Mouse (Mus musculus) limb, embryonic 14.5 days (tissue): ENCODE data around the gene Itgb6. TPM values are rescaled to one million over a fixed set of nuclear protein-coding genes. Genes with fewer than 3 reads are reported as not detected.

Experiments
- ATAC-seq: fragments of 200-750 bp; cut with Nextera tagmentation; 2 replicates; pipeline ENCODE4 v1.8.0; 2017; ENCODE audit warnings: low read depth, moderate number of reproducible peaks, moderate TSS enrichment; ENCODE audit not compliant: low FRiP score
- DNase-seq: peaks from one replicate; pipeline ENCODE4 v3.0.0-alpha.2; 2015; ENCODE audit warnings: low spot score
- H3K27ac ChIP-seq: fragments of 300-500 bp; sonication (generic); replicated peaks from 2 replicates; pipeline ENCODE4 v1.5.1; 2014; ENCODE audit warnings: low read depth, mild to moderate bottlenecking, low read length, moderate library complexity, mixed read lengths
- H3K27me3 ChIP-seq: fragments of 300-500 bp; sonication (generic); 2 replicates; pipeline ENCODE4 v1.6.1; 2014; ENCODE audit warnings: low read length, mixed read lengths; ENCODE audit not compliant: control insufficient read depth, insufficient read depth
- H3K36me3 ChIP-seq: fragments of 300-500 bp; sonication (generic); 2 replicates; pipeline ENCODE4 v1.6.1; 2014; ENCODE audit warnings: mild to moderate bottlenecking, low read length, moderate library complexity, mixed read lengths; ENCODE audit not compliant: control insufficient read depth, insufficient read depth
- H3K4me1 ChIP-seq: fragments of 300-500 bp; sonication (generic); 2 replicates; pipeline ENCODE4 v1.6.1; 2014; ENCODE audit warnings: antibody characterized with exemption, low read length, mixed read lengths; ENCODE audit not compliant: control insufficient read depth, insufficient read depth
- H3K4me2 ChIP-seq: fragments of 300-500 bp; sonication (generic); replicated peaks from 2 replicates; pipeline ENCODE4 v1.6.1; 2014; ENCODE audit warnings: low read depth, mild to moderate bottlenecking, low read length, moderate library complexity; ENCODE audit not compliant: severe bottlenecking
- H3K4me3 ChIP-seq: fragments of 300-500 bp; sonication (generic); replicated peaks from 2 replicates; pipeline ENCODE4 v1.5.1; 2014; ENCODE audit warnings: low read length
- H3K9ac ChIP-seq: fragments of 300-500 bp; sonication (generic); 2 replicates; pipeline ENCODE4 v1.6.1; 2014; ENCODE audit warnings: mild to moderate bottlenecking, low read depth, low read length, moderate library complexity; ENCODE audit not compliant: severe bottlenecking
- H3K9me3 ChIP-seq: fragments of 300-500 bp; sonication (generic); 2 replicates; pipeline ENCODE4 v1.6.1; 2016; ENCODE audit warnings: low read length; ENCODE audit not compliant: control insufficient read depth
- POLR2A ChIP-seq: fragments of 200-500 bp; IDR thresholded peaks from 2 replicates; pipeline ENCODE4 v1.8.0; 2012; ENCODE audit warnings: inconsistent platforms, mild to moderate bottlenecking, moderate library complexity, borderline replicate concordance; ENCODE audit not compliant: insufficient read depth, insufficient read length; ENCODE audit errors: extremely low read depth
- WGBS: fragments of 180-500 bp; shearing (Covaris S2); extraction: QIAGEN DNeasy Blood & Tissue Kit; methylation state at CpG from one replicate; pipeline ENCODE4 v1.1.7; 2014; 5-methylcytosine and 5-hydroxymethylcytosine counted together
- polyA plus RNA-seq, 2 experiments: library from polyadenylated mRNA; depleted of rRNA in 1 of 2; stranded (reverse) in 1 of 2; unstranded in 1 of 2; fragments of >200 nt; fragmentation: Nextera tagmentation in 1 of 2; extraction: Ambion mirVana in 1 of 2; gene quantifications; 2 replicates each; pipeline versions ENCODE4 v1.2.1 to v1.2.3; 2012 to 2014

Itgb6 gene
- polyA plus RNA-seq, 2 experiments: 2.6 to 3.3 TPM

DNA sequence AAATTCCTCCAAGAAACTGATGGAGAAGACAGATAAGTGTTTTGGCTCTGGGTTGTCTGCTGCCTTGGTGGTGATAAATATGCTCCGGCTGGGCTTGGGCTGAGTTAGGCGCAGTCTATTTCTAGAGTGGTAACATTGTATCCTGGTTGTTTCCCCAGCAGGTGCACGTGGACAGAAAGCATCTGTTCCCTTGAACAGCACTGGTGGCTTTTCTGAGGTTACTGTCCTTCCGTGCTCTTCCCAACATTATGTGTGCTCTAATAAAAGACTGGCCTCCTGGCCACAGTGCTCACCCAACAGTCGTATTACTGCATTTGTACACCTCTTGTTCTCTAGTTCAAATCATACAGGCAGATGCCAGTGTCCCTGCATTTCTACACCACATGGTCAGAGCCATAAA lies 9.6 kb downstream of the Itgb6 start:
- peaks cover 17% of the 10 kb centered on the region for H3K4me1 ChIP-seq
- no peaks in the 10 kb centered on the region for H3K27me3 ChIP-seq
- no peak for TF ChIP-seq POLR2A
- DNase-seq: no peak
- H3K4me2 ChIP-seq: no peak overlapping the region
- no peaks in the 10 kb centered on the region for H3K9me3 ChIP-seq
- no peak for ATAC-seq
- no peak overlapping the region for H3K27ac ChIP-seq
- WGBS: 76% methylated on average over 5 of the region's 5 CpGs
- H3K36me3 ChIP-seq: no peaks in the 10 kb centered on the region
- no peak overlapping the region for H3K9ac ChIP-seq
- no peak overlapping the region for H3K4me3 ChIP-seq

DNA sequence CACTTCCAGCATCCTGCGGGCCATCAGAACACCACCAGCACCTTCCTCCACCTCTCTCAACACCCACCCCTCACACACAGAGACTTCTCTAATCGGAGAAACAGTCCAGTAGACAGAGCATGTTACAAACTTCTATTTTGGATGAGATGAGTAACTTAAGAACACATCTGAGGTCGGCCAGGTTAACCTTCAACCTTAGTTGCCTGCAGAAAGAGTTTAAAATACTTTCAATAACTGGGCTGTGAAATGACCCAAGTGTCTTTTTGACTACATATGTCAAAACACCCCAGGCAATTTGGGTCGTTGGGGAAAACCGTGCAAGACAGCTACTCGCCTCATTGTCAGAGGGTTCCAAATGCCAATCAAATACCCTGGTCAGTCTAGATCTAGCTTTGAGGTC lies 10.0 kb downstream of the Itgb6 start:
- no peak for TF ChIP-seq POLR2A
- Histone ChIP-seq H3K27me3 (no peaks in the 10 kb centered on the region), H3K27ac (no peak overlapping the region), H3K4me3 (no peak overlapping the region), H3K4me1 (peaks cover 17% of the 10 kb centered on the region), H3K9me3 (no peaks in the 10 kb centered on the region), H3K36me3 (no peaks in the 10 kb centered on the region), H3K4me2 (no peak overlapping the region), H3K9ac (no peak overlapping the region)
- DNase-seq (no peak), ATAC-seq (no peak)
- WGBS: 74% methylated on average over 6 of the region's 6 CpGs

- Histone ChIP-seq H3K36me3 (no peaks in the 10 kb centered on the region), H3K9ac (no peak overlapping the region), H3K27me3 (no peaks in the 10 kb centered on the region), H3K9me3 (no peaks in the 10 kb centered on the region), H3K4me1 (peaks cover 17% of the 10 kb centered on the region), H3K27ac (no peak overlapping the region), H3K4me3 (no peak overlapping the region), H3K4me2 (no peak overlapping the region)
- WGBS: 86% methylated on average over 7 of the region's 7 CpGs
- DNase-seq (no peak), ATAC-seq (no peak)
- no peak for TF ChIP-seq POLR2A
Observed at GRCm38 (mm10) chr2:60711098-60711880, 11.2 kb downstream of the Itgb6 start.

DNA sequence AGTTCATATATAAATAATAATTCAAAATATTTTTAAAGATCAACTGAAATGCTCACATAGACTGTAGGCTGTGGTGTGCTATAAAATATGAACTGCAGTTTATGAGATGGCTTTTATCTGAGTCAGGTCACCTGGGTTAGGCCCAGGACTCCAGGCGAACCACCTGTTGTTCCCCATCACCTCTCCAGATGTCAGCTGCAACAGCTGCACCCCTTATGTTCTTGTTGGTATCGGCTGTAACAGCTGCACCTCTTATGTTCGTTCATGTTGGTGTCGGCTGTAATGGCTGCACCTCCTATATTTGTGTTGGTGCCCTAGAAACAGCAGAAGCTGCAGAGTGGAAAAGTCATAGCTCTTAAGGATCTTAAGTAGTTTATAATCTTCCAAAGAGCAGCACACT lies 12.1 kb downstream of the Itgb6 start:
- Histone ChIP-seq H3K4me1 (peaks cover 11% of the 10 kb centered on the region; the same call in 1 of the 2 replicates), H3K27me3 (no peaks in the 10 kb centered on the region), H3K27ac (no peak overlapping the region), H3K4me2 (no peak overlapping the region), H3K9me3 (no peaks in the 10 kb centered on the region), H3K9ac (no peak overlapping the region), H3K4me3 (no peak overlapping the region), H3K36me3 (no peaks in the 10 kb centered on the region)
- DNase-seq (peak; percentile 60), ATAC-seq (peak; percentile 75)
- WGBS: 72% methylated on average over 4 of the region's 4 CpGs
- no peak for TF ChIP-seq POLR2A

DNA sequence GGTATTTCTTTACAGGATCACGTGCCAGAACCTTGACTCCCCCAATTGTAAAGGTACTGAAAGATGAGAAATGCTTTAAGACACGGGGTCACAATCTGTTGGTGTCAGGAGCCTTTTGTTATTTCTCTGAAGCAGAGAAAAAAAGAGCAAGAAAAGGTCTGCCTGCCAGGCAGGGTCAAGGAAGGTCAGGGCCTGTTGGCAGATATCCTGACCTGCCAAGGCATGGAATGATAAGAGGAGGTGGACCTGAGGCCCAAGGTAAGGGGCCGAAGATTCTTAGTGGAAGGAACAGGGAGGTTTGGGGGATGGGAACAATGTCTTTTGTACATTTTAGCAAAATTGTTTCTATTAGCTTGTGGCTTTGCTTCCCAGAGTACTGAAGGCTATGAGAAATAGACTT lies 13.8 kb downstream of the Itgb6 start:
- H3K9me3 ChIP-seq: no peaks in the 10 kb centered on the region
- H3K36me3 ChIP-seq: no peaks in the 10 kb centered on the region
- ATAC-seq (no peak), DNase-seq (no peak)
- no peak overlapping the region for H3K9ac ChIP-seq
- H3K27me3 ChIP-seq: no peaks in the 10 kb centered on the region
- WGBS: 55% methylated on average over 3 of the region's 3 CpGs
- H3K4me1 ChIP-seq: 0 out of 2 replicates have a peak, but pooled peaks cover 1% of the 10 kb centered on the region
- no peak overlapping the region for H3K27ac ChIP-seq
- TF ChIP-seq POLR2A: no peak
- H3K4me3 ChIP-seq: no peak overlapping the region
- H3K4me2 ChIP-seq: no peak overlapping the region

DNA sequence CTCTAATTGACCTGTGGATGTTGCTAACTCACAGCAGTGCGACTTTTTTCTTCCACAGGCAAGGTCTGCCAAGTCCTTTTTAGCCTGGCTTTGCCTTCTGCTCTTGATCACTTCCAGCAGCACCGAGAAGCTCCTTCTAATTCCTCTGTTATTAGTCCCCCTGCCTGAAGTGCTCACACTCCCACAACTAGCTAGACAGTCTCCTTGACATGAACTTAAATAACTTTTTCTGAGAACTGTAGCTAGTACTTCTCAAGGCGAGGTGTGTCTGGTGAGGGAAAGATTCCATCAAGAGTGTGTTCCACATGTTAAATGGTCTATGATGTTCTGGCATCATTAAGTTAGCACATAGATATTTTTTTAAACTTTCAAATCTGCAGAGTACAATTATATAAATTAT lies 15.6 kb downstream of the Itgb6 start:
- Histone ChIP-seq H3K9ac (no peak overlapping the region), H3K4me1 (0 out of 2 replicates have a peak, but pooled peaks cover 3% of the 10 kb centered on the region), H3K4me3 (no peak overlapping the region), H3K36me3 (no peaks in the 10 kb centered on the region), H3K9me3 (no peaks in the 10 kb centered on the region), H3K27me3 (no peaks in the 10 kb centered on the region), H3K27ac (no peak overlapping the region), H3K4me2 (no peak overlapping the region)
- WGBS: 70% methylated on average over 3 of the region's 3 CpGs
- ATAC-seq: no peak
- no peak for TF ChIP-seq POLR2A
- DNase-seq: no peak
